Mouse (Mus musculus): ENCODE data around the gene Igf1r. TPM values are rescaled to one million over a fixed set of nuclear protein-coding genes. Genes with fewer than 3 reads are reported as not detected.

Gene Igf1r
- polyA plus RNA-seq, 1 experiment: 3.1 TPM

DNA sequence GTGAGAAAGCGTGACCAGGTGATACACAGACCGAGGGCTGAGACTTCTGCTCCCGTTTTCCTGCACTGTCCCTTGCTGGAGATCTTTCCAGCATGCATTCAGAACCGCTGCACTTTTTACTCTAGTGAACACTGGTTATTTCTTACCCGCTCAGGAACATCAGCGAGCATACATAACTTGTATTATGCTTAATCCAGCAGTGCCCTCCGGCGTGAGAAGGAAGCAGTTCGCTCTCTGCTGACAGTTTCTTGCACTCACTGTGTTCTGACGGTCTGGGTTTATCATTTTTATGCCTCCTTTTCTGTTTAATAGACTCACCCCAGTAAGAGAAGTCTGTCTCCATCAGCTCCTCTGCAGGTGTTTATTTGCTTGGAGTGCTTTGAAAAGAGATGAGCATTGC is 183.4 kb downstream of the Igf1r start:
- no peak for DNase-seq (ENCODE audit: low read depth, low spot score)
- WGBS: 81% methylated on average over 10 of the region's 10 CpGs

DNA sequence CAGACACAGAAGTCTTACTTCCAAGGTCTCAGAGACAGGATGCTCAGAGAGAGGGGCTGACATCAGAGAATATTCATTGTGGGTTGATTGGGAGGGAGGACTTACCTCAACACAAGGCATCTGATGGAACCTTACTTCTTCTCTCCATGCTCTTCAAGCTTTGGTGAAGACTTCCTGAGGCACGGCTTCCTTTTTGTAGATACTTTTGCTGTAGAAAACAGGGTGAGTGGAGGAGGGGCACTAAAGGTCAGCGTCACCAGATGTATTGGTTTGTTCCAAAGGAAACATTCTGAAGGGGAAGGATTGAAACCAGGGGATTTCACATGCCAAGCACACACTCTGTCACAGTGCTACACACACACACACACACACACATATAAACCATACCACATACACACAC is 186.8 kb downstream of the Igf1r start:
- no peak for DNase-seq (ENCODE audit: low read depth, low spot score)
- WGBS: 70% methylated on average over 2 of the region's 2 CpGs

DNA sequence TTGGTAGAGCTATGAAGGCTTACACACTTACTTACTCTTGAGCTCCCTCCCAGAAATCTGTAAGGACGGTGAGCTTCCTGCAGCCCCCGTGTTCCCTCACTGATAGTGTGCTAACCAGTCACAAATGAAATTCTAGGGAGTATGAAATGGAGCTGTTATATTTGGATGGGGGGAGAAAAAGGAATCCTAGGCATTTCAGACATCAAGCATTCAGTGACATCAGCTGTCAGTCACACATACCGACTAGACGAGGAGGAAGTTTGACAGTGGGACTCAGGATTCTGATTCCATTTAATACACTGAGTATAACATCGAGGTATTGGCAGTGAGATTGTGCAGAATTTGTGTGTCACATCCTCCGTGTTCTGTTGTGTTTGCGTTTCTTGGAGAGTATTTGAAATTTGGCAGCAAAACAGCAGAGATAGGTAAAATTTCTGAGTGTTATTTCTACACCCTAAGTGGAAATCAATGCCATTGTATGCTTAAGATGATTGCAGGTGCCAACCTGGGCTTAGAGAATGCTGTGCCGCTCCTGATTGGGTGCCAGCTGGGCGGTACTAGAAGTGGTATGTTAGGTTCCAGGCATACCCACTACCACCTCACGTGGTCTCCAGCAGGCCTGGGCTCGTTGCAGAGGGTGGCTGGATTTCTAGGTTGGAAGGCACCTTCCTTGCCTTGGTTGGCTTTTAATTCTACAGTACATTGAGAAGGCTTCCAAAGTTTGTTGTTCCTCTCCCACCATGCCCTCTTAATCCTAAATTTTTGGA is 187.6 kb downstream of the Igf1r start:
- WGBS: 78% methylated on average over 11 of the region's 11 CpGs
- DNase-seq (ENCODE audit: low read depth, low spot score): no peak

DNA sequence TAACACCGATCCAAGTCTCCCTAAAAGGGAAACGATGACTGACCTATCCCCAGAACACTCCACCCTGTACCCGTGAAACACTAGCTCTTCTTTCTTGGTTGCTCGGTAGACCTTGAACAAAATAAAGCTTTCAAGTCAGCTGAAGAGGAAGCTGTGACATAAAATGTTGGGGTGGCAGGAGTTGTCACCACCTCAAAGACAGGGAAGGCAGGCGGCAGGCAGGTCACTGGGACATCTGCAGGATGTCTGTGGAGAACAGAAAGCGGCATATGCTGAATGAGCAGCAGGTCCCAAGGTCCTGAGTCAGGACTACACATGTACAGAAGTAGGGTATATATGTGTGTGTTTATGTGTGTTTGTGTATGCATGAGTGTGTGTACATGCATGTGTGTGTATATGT is 191.6 kb downstream of the Igf1r start:
- WGBS: 57% methylated on average over 6 of the region's 6 CpGs
- DNase-seq (ENCODE audit: low read depth, low spot score): no peak

DNA sequence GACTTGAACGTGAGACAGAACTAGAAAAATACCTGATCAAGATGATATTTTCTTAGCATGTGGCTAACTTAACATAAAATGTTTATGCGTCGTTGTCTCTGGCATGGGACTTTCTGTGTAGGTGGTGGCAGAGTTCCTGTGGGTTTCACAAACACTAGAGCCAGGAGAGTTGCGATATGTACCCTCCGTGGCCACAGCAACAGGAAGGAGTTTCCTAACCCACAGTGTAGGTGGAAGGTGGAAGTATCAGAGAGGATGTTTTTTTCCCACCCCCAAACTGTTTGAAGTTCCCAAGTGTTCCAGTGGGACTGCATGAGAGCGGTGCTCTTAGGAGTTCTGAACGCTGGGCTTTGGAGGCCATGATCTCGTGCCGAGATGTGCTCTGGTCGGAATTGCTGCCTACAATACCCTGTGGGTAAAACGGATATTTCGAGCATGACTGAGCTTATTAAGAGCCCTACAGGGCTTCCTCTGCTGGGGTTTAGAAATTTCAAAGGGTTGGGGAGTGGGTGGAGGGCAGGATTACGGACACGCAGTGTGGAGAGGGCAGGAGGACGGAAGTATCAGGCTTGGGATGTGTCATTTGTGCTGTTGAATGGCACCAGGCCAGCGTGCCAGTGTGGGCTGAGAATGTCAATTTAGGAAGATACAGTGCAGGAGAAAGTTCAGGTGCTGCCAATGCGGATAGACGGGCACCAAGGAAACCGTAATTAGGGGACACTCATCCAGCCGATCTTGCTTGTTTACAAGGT is 195.8 kb downstream of the Igf1r start:
- no peak for DNase-seq (ENCODE audit: low read depth, low spot score)
- 69% methylated on average over 20 of the region's 20 CpGs for WGBS

DNA sequence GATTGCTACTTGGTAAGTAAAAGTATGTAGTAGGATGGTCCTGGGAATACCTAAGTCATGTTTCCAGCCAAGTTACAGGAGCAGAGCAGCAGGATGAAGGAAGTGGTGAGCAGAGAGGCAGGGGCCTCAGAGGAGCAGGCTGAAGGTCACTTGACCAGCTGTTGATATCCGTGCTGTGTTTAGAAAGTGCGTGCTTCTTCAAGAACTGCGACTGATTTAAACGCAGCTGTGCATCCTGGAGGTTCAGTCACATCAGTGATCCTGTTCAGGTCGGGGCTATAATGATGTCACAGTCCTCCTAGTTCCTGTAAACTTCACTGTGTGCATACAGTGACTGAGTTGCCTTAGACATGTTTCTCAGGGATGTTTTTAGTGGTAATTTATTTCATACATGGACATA is 199.3 kb downstream of the Igf1r start:
- 42% methylated on average over 5 of the region's 5 CpGs for WGBS
- no peak for DNase-seq (ENCODE audit: low read depth, low spot score)

DNA sequence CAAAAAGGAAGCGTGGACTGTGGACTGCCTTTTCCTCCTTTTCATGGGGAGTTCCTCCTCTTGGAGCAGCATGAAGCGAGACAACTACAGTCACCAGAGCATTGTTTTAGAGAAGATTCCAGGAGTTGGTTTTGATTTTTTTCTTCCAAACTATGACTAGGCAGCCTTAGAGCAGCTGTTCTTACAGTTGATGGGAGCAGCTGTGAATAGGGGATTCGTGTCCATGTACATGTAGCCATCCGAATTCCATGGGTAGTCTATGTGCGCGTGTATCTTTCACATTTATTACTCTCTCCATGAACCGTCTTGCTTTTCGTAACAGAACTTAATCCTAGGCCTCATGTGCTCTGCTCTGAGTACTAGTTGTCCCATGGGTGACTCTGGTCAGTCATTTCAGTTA is 199.8 kb downstream of the Igf1r start:
- WGBS: 81% methylated on average over 8 of the region's 8 CpGs
- DNase-seq (ENCODE audit: low read depth, low spot score): no peak

GRCm38 (mm10) chr7:68153269-68153668 is 200.6 kb downstream of the Igf1r start:
- 66% methylated on average over 8 of the region's 8 CpGs for WGBS
- DNase-seq (ENCODE audit: low read depth, low spot score): no peak

DNA sequence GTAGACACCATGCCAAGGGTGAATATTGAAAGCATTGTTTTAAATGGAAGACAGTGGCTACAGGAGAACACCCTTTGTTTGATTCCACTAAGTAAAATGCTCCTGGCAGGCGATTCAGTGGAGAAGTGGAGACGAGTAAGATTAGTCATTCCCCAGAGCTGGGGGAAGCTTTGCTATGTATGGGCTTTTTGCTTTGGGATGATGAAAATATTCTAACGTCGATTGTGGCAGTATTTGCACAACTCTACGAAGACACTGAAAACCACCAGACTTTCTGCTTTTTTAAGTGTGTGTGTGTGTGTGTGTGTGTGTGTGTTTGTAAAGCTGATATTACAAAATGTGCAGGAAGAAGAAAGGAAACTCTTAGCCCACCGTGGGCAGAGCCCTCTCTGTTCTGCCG is 202.0 kb downstream of the Igf1r start:
- DNase-seq (ENCODE audit: low read depth, low spot score): no peak
- WGBS: 50% methylated on average over 7 of the region's 7 CpGs

DNA sequence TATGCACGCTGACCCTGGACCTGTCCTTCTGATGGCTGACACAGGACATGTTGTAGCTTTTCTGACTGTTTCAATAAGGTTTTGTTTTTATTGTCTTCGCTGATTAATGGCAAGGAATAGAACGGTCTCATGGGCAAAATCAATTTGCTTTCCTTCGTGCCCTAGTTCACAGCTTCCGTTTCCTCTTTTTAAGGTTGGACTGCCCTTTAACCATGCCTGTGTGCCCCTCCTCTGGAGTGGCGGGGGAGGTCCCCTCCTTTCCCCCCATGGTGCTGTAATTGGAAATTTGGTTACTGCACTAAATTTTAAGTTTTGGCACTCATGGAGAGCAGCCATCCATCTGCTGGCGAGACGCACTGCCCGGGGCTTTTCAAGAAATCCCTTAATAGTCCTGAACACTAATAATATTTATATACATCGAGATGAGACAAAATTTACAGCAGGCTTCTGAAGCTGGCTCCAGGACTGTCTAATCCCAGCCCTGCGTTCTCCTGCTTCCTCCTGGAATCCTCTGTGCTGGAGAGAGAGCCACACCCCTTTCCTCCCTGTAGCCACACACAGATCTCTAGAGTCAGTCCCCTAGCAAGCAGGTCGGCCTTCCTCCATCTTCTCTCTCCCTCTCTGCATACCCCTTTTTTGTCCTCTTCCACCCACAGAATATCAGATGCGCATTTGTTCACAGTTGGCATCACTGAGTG is 207.6 kb downstream of the Igf1r start:
- WGBS: 61% methylated on average over 13 of the region's 13 CpGs
- DNase-seq (ENCODE audit: low read depth, low spot score): no peak

GRCm38 (mm10) chr7:68164074-68164473 is 211.4 kb downstream of the Igf1r start:
- WGBS: 57% methylated on average over 3 of the region's 3 CpGs
- DNase-seq (ENCODE audit: low read depth, low spot score): no peak

GRCm38 (mm10) chr7:68172776-68173175 is 220.1 kb downstream of the Igf1r start:
- no peak for DNase-seq (ENCODE audit: low read depth, low spot score)
- WGBS: 93% methylated on average over 7 of the region's 7 CpGs

GRCm38 (mm10) chr7:68179672-68180071 is 227.0 kb downstream of the Igf1r start:
- 96% methylated on average over 1 of the region's 1 CpGs for WGBS

GRCm38 (mm10) chr7:68181104-68181503 is 228.5 kb downstream of the Igf1r start:
- DNase-seq (ENCODE audit: low read depth, low spot score): no peak
- 84% methylated on average over 1 of the region's 1 CpGs for WGBS

More at GRCm38 (mm10) chr7:68179672-68180071, 227.0 kb downstream of the Igf1r start:
- DNase-seq (ENCODE audit: low read depth, low spot score): no peak

DNA sequence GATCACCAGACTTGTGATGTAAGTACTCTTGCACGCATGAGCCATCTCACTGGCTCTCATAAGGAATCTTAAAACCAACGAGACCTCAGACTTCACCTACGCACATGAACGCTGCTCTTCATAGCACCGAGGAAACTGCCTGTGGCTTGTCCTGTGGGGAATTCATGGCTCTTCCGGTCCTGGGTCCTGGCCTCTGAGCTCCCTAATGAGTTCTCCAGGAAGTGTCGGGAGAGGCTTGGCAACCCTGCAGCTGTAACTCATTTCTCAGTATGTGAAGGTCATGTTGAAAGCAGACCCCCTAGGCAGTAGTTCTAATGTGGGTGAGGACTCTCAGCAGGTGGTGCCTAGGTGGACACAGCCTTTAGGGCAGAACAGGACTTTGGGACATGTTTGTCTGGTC is 229.4 kb downstream of the Igf1r start:
- WGBS: 77% methylated on average over 7 of the region's 7 CpGs
- DNase-seq (ENCODE audit: low read depth, low spot score): no peak

DNA sequence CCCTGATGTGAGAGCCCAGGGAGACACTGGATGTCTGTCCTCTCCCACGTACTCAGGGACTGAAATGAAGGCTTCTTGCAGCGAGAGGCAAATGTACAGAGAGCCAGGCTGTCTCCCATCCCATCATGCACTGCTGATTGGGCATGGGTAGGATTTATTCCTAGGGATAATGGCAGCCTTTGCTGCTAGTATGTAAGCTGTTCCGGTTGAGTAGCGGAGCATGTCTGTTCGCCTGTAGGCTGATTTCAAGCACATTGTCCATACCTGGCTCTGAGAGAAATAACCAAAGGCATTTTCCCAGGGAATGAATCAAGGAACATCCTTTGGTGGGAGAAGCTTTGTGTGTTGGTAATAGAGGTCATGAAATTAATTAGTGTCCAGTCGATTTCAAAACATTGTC is 230.1 kb downstream of the Igf1r start:
- 90% methylated on average over 6 of the region's 6 CpGs for WGBS

DNA sequence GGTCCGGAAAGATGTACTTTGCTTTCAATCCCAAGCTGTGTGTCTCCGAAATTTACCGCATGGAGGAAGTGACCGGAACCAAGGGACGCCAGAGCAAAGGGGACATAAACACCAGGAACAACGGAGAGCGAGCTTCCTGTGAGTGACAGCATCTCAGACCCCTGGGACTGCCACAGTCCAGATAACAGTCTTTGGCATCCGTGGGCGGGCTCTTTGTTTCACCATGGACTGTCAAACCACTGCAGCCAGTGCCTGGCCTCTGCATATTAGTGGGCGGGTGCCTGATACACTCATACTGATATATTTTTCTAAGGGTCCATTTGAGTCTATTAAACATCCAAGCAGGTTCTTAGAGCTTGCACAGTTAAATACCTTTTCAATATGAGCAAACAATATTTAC is 230.8 kb downstream of the Igf1r start:
- WGBS: 85% methylated on average over 10 of the region's 10 CpGs

More for the DNA sequence above, 230.1 kb downstream of the Igf1r start:
- no peak for DNase-seq (ENCODE audit: low read depth, low spot score)

GRCm38 (mm10) chr7:68189211-68189610 is 236.6 kb downstream of the Igf1r start:
- WGBS: 85% methylated on average over 6 of the region's 6 CpGs
- no peak for DNase-seq (ENCODE audit: low read depth, low spot score)

More for the DNA sequence above, 230.8 kb downstream of the Igf1r start:
- no peak for DNase-seq (ENCODE audit: low read depth, low spot score)

- no peak for DNase-seq (ENCODE audit: low read depth, low spot score)
- WGBS: 92% methylated on average over 13 of the region's 13 CpGs
Measured at GRCm38 (mm10) chr7:68189691-68190456, 237.2 kb downstream of the Igf1r start.
